Mouse (Mus musculus): ENCODE measurements around the gene Steap2.
"Not testable (repeated sequence)": the region's sequence is repeated elsewhere in the genome, so short reads cannot be mapped to it uniquely, and the experiment has no call there.

The Steap2 gene

GRCm38 (mm10) chr5:5693956-5694653 is at the start of gene Steap2:
TSS of gene Steap2 (minus strand) at chr5:5694578.
- DNase-seq (ENCODE audit: low spot score), result peak; percentile 73

GRCm38 (mm10) chr5:5734445-5734844 is 40.1 kb upstream of the Steap2 start:
- DNase-seq (ENCODE audit: low spot score), result no peak

GRCm38 (mm10) chr5:5732858-5733257 is 38.5 kb upstream of the Steap2 start:
- no peak for DNase-seq (ENCODE audit: low spot score)

- DNase-seq (ENCODE audit: low spot score), result no peak
Observed at GRCm38 (mm10) chr5:5732208-5732607, 37.8 kb upstream of the Steap2 start.

- DNase-seq (ENCODE audit: low spot score), result no peak
Observed at GRCm38 (mm10) chr5:5729904-5730303, 35.5 kb upstream of the Steap2 start.

- DNase-seq (ENCODE audit: low spot score), result no peak
Observed at GRCm38 (mm10) chr5:5722217-5722616, 27.8 kb upstream of the Steap2 start.

- DNase-seq (ENCODE audit: low spot score), result no peak
Observed at GRCm38 (mm10) chr5:5711032-5711431, 16.7 kb upstream of the Steap2 start.

GRCm38 (mm10) chr5:5707341-5708278 is 13.2 kb upstream of the Steap2 start:
- no peak for DNase-seq (ENCODE audit: low spot score)

GRCm38 (mm10) chr5:5705019-5705418 is 10.6 kb upstream of the Steap2 start:
- no peak for DNase-seq (ENCODE audit: low spot score)

GRCm38 (mm10) chr5:5700386-5700785 is 6.0 kb upstream of the Steap2 start:
- DNase-seq (ENCODE audit: low spot score), result no peak

GRCm38 (mm10) chr5:5698830-5699229 is 4.5 kb upstream of the Steap2 start:
- no peak for DNase-seq (ENCODE audit: low spot score)

- no peak for DNase-seq (ENCODE audit: low spot score)
Observed at GRCm38 (mm10) chr5:5695401-5695942, 1.1 kb upstream of the Steap2 start.

GRCm38 (mm10) chr5:5693541-5693955 is 830 bp downstream of the Steap2 start:
- peak; percentile 44 for DNase-seq (ENCODE audit: low spot score)

- no peak for DNase-seq (ENCODE audit: low spot score)
Observed at GRCm38 (mm10) chr5:5692167-5692738, 2.1 kb downstream of the Steap2 start.

GRCm38 (mm10) chr5:5688945-5689540 is 5.3 kb downstream of the Steap2 start:
- no peak for DNase-seq (ENCODE audit: low spot score)

- no peak for DNase-seq (ENCODE audit: low spot score)
Observed at GRCm38 (mm10) chr5:5688228-5688627, 6.2 kb downstream of the Steap2 start.

GRCm38 (mm10) chr5:5686973-5687372 is 7.4 kb downstream of the Steap2 start:
- DNase-seq (ENCODE audit: low spot score), result peak; percentile 32

GRCm38 (mm10) chr5:5684946-5685345 is 9.4 kb downstream of the Steap2 start:
- DNase-seq (ENCODE audit: low spot score), result not testable (repeated sequence)

GRCm38 (mm10) chr5:5683292-5683691 is 11.1 kb downstream of the Steap2 start:
- no peak for DNase-seq (ENCODE audit: low spot score)

- no peak for DNase-seq (ENCODE audit: low spot score)
Observed at GRCm38 (mm10) chr5:5679459-5679858, 14.9 kb downstream of the Steap2 start.

- no peak for DNase-seq (ENCODE audit: low spot score)
Observed at GRCm38 (mm10) chr5:5676082-5676481, 18.3 kb downstream of the Steap2 start.

- DNase-seq (ENCODE audit: low spot score), result no peak
Observed at GRCm38 (mm10) chr5:5668920-5669319, 25.5 kb downstream of the Steap2 start.

Measured in embryo, embryonic 10.5 days (tissue).